Mouse (Mus musculus) small intestine, adult 2 months (tissue): ENCODE results near the gene S1pr2.

Source experiments
- CTCF ChIP-seq: fragments of 200-500 bp; IDR thresholded peaks from 2 replicates; pipeline ENCODE4 v1.5.1; 2012; ENCODE audit warnings: low read depth, mild to moderate bottlenecking, control low read depth, inconsistent platforms, low read length, moderate library complexity, mixed read lengths; ENCODE audit not compliant: insufficient replicate concordance, insufficient read length; ENCODE audit errors: extremely low read depth
- POLR2A ChIP-seq: fragments of 200-500 bp; IDR thresholded peaks from 2 replicates; pipeline ENCODE4 v1.6.1; 2012; ENCODE audit warnings: low read depth, mild to moderate bottlenecking, control low read depth, inconsistent platforms, low read length, moderate library complexity

GRCm38 (mm10) chr9:20971751-20972140 is 4.8 kb downstream of the S1pr2 start:
- TF ChIP-seq CTCF (no peak), POLR2A (no peak)
